Mouse (Mus musculus) midbrain, postnatal 0 days (tissue): ENCODE results near the gene Ifnl3. TPM values are rescaled to one million over a fixed set of nuclear protein-coding genes. Genes with fewer than 3 reads are reported as not detected.

Experiments used
- ATAC-seq: fragments of 200-750 bp; cut with Nextera tagmentation; 2 replicates; pipeline ENCODE4 v1.8.0; 2017; ENCODE audit warnings: moderate number of reproducible peaks, mild to moderate bottlenecking, moderate TSS enrichment, moderate library complexity; ENCODE audit not compliant: low FRiP score
- DNase-seq: peaks from one replicate; pipeline ENCODE4 v3.0.0-alpha.2; 2015; ENCODE audit warnings: low spot score
- H3K27ac ChIP-seq: fragments of 300-500 bp; sonication (generic); 2 replicates; pipeline ENCODE4 v1.5.1; 2014; ENCODE audit warnings: low read depth, mild to moderate bottlenecking, low read length, mixed read lengths
- H3K27me3 ChIP-seq: fragments of 300-500 bp; sonication (generic); 2 replicates; pipeline ENCODE4 v1.6.1; 2014; ENCODE audit warnings: low read length, control low read depth, mixed read lengths; ENCODE audit not compliant: insufficient read depth
- H3K36me3 ChIP-seq: fragments of 300-500 bp; sonication (generic); 2 replicates; pipeline ENCODE4 v1.6.1; 2014; ENCODE audit warnings: low read length, control low read depth, mixed read lengths; ENCODE audit not compliant: insufficient read depth
- H3K4me1 ChIP-seq: fragments of 300-500 bp; sonication (generic); 2 replicates; pipeline ENCODE4 v1.6.1; 2014; ENCODE audit warnings: mild to moderate bottlenecking, control low read depth, antibody characterized with exemption, low read length, mixed read lengths; ENCODE audit not compliant: insufficient read depth
- H3K4me2 ChIP-seq: fragments of 300-500 bp; sonication (generic); 2 replicates; pipeline ENCODE4 v1.6.1; 2014; ENCODE audit warnings: low read depth, mild to moderate bottlenecking, low read length, mixed read lengths; ENCODE audit not compliant: poor library complexity, severe bottlenecking
- H3K4me3 ChIP-seq: fragments of 300-500 bp; sonication (generic); 2 replicates; pipeline ENCODE4 v1.5.1; 2014; ENCODE audit warnings: low read depth, mild to moderate bottlenecking, low read length, moderate library complexity
- H3K9ac ChIP-seq: fragments of 300-500 bp; sonication (generic); replicated peaks from 2 replicates; pipeline ENCODE4 v1.6.1; 2014; ENCODE audit warnings: mild to moderate bottlenecking, low read length, moderate library complexity, mixed read lengths; ENCODE audit not compliant: poor library complexity, severe bottlenecking
- H3K9me3 ChIP-seq: fragments of 300-500 bp; sonication (generic); 2 replicates; pipeline ENCODE4 v1.6.1; 2016; ENCODE audit warnings: low read length, control low read depth
- CTCF ChIP-seq: IDR thresholded peaks from 2 replicates; pipeline ENCODE4 v1.5.1; 2016; ENCODE audit warnings: antibody characterized with exemption, mild to moderate bottlenecking
- WGBS: fragments of 180-500 bp; shearing (Covaris S2); extraction: QIAGEN DNeasy Blood & Tissue Kit; methylation state at CpG from one replicate; pipeline ENCODE4 v1.1.7; 2014; 5-methylcytosine and 5-hydroxymethylcytosine counted together
- polyA plus RNA-seq: library from polyadenylated mRNA; unstranded; fragments of >200 nt; fragmentation: Nextera tagmentation; extraction: Ambion mirVana; gene quantifications from 2 replicates; pipeline ENCODE4 v1.2.1, GENCODE M21; 2015
- total RNA-seq: library from RNA; depleted of rRNA; stranded (reverse); fragments of >200 nt; gene quantifications from 2 replicates; pipeline ENCODE4 v1.2.3, GENCODE M21; 2014

Ifnl3 gene
- total and polyA plus RNA-seq, 2 experiments from 2014 or later: not detected

GRCm38 (mm10) chr7:28545048-28545890, 22.6 kb downstream of the Ifnl3 start:
- H3K9me3 ChIP-seq: no peaks in the 10 kb centered on the region
- no peak for ATAC-seq
- H3K4me3 ChIP-seq: no peak overlapping the region
- no peak for TF ChIP-seq CTCF
- no peak overlapping the region for H3K27ac ChIP-seq
- WGBS: 31% methylated on average over 13 of the region's 14 CpGs
- 0 out of 2 replicates have a peak, but pooled peaks cover 2% of the 10 kb centered on the region for H3K4me1 ChIP-seq
- DNase-seq: peak; percentile 28
- H3K36me3 ChIP-seq: no peaks in the 10 kb centered on the region
- H3K27me3 ChIP-seq: peaks cover 38% of the 10 kb centered on the region
- no peak overlapping the region for H3K4me2 ChIP-seq
- no peak overlapping the region for H3K9ac ChIP-seq

DNA sequence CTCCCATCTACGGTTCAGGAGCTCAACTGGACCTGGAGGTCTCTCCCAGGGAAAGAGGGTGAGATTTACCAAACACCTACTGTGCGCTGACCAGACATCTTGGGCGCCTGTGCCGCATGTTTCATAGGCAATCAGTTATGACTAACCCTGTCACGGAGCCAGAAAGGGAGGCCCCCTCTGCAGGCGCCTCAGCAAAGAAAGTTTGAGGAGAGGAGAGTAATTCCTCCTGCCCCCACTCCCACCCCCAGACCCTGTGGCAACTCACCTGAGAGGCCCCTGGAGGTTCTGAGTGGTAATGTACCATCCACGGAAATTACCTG, 23.2 kb downstream of the Ifnl3 start:
- Histone ChIP-seq H3K4me3 (no peak overlapping the region), H3K27ac (no peak overlapping the region), H3K4me1 (0 out of 2 replicates have a peak, but pooled peaks cover 2% of the 10 kb centered on the region), H3K27me3 (peaks cover 38% of the 10 kb centered on the region), H3K4me2 (no peak overlapping the region), H3K9ac (no peak overlapping the region), H3K9me3 (no peaks in the 10 kb centered on the region), H3K36me3 (no peaks in the 10 kb centered on the region)
- 54% methylated on average over 7 of the region's 7 CpGs for WGBS
- 0 out of 2 replicates have a peak, but pooled peaks have one; percentile 5 for TF ChIP-seq CTCF
- DNase-seq (no peak), ATAC-seq (no peak)

- no peaks in the 10 kb centered on the region for H3K9me3 ChIP-seq
- peaks cover 38% of the 10 kb centered on the region for H3K27me3 ChIP-seq
- no peak overlapping the region for H3K27ac ChIP-seq
- peak overlapping the region; percentile 29; the same call in 1 of the 2 replicates for H3K9ac ChIP-seq
- no peaks in the 10 kb centered on the region for H3K36me3 ChIP-seq
- H3K4me3 ChIP-seq: peak overlapping the region; percentile 32
- peak overlapping the region; percentile 61 for H3K4me2 ChIP-seq
- DNase-seq (no peak), ATAC-seq (no peak)
- WGBS: 4% methylated on average over 22 of the region's 22 CpGs
- H3K4me1 ChIP-seq: 0 out of 2 replicates have a peak, but pooled peaks cover 2% of the 10 kb centered on the region
- no peak for TF ChIP-seq CTCF
These were observed 24.0 kb downstream of the Ifnl3 start for GRCm38 (mm10) chr7:28546649-28547048.

- Histone ChIP-seq H3K27me3 (peaks cover 38% of the 10 kb centered on the region), H3K27ac (no peak within 1 kb of the TSS), H3K36me3 (no peaks in the 10 kb centered on the region), H3K4me1 (0 out of 2 replicates have a peak, but pooled peaks cover 2% of the 10 kb centered on the region), H3K9ac (peak within 1 kb of the TSS; percentile 29; the same call in 1 of the 2 replicates), H3K4me2 (peak within 1 kb of the TSS; percentile 61), H3K4me3 (peak within 1 kb of the TSS; percentile 32), H3K9me3 (no peaks in the 10 kb centered on the region)
- no peak for TF ChIP-seq CTCF
- 5% methylated on average over 5 of the region's 5 CpGs for WGBS
- ATAC-seq (no peak), DNase-seq (no peak)
These were observed 24.5 kb downstream of the Ifnl3 start, which contains the start of gene Nccrp1 for GRCm38 (mm10) chr7:28547154-28547553. TSS of gene Nccrp1 (minus strand) at chr7:28547254.

- H3K4me1 ChIP-seq: 0 out of 2 replicates have a peak, but pooled peaks cover 2% of the 10 kb centered on the region
- ATAC-seq: no peak
- DNase-seq: no peak
- no peak overlapping the region for H3K4me3 ChIP-seq
- no peak overlapping the region for H3K27ac ChIP-seq
- no peaks in the 10 kb centered on the region for H3K36me3 ChIP-seq
- H3K9ac ChIP-seq: no peak overlapping the region
- no peaks in the 10 kb centered on the region for H3K9me3 ChIP-seq
- H3K27me3 ChIP-seq: peaks cover 38% of the 10 kb centered on the region
- 76% methylated on average over 7 of the region's 7 CpGs for WGBS
- no peak for TF ChIP-seq CTCF
- no peak overlapping the region for H3K4me2 ChIP-seq
These were observed 25.0 kb downstream of the Ifnl3 start for GRCm38 (mm10) chr7:28547628-28548027.

DNA sequence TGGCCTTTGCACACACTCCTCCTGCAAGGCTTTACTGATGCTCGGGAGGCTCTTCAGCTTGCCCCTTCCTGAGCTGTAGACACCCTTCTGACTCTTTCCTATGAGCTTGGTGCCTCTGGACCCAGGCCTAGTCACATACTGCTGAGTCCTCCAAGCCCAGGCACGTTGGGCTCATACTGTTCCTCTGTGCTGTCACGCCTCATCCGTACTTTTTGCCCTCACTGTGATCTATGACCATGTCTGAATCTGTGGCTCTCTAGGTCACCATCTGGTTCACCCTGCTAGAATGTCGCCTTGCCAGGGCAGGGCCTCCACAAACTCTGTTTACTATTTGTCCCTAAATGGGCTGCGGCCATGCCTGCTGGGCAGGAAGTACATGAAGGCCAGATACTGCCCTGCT, 30.4 kb downstream of the Ifnl3 start:
- Histone ChIP-seq H3K9me3 (no peaks in the 10 kb centered on the region), H3K4me3 (no peak overlapping the region), H3K4me2 (no peak overlapping the region), H3K27ac (no peak overlapping the region), H3K36me3 (no peaks in the 10 kb centered on the region), H3K9ac (no peak overlapping the region), H3K27me3 (peaks cover 2% of the 10 kb centered on the region), H3K4me1 (no peaks in the 10 kb centered on the region)
- WGBS: 90% methylated on average over 6 of the region's 6 CpGs
- DNase-seq (no peak), ATAC-seq (no peak)
- no peak for TF ChIP-seq CTCF
